Mouse (Mus musculus): ENCODE data around the gene T.
A peak's percentile ranks its signal among the peaks of the same experiment; 100 is the strongest.

GRCm38 (mm10) chr17:8388463-8388862, 45.8 kb upstream of the T start:
- TF ChIP-seq POLR2A (IDR thresholded peaks at IDR 0.05; ENCODE audit: borderline replicate concordance, insufficient read depth, low read length) (no peak), CTCF (IDR thresholded peaks at IDR 0.05; ENCODE audit: borderline replicate concordance, insufficient read depth, low read depth, low read length) (peak; percentile 63)
